Mouse (Mus musculus): Measurements from ENCODE around the gene Alg12.

- TF ChIP-seq FLI1 (IDR thresholded peaks at IDR 0.05; ENCODE audit: low read length) (no peak), GATA1 (IDR thresholded peaks at IDR 0.05; ENCODE audit: borderline replicate concordance, low read length) (no peak)
Measured at GRCm38 (mm10) chr15:88839271-88839670, 20.2 kb upstream of the Alg12 start.
